Mouse (Mus musculus): ENCODE results near the gene Asic5.

DNA sequence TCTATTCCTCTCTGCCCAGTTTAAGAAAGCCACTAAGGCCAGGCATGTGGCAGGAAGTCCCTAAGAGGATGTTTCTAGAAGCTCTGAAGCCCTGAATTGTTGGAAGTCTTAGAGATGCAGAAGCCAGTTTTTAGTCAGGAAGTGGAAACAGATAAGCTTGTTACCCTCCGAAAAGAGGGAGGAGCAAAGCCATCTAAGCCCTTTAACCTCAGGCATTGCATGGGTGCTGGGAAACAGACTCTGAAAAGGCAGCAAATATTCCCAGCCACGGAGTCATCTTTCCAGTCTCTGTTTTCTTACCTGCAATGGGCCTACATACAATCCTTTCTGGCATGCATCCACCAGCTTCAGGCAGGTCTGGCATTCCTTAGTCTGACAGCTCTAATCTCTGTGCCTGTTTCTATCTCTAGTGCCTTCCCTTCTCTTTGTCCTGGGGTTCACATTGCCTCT, 7.6 kb downstream of the Asic5 start:
- TF ChIP-seq ZKSCAN1 (IDR thresholded peaks at IDR 0.05; ENCODE audit: borderline replicate concordance, low read depth, low read length) (no peak), CTCF (conservative IDR thresholded peaks at IDR 0.05 in 1 of 2, IDR thresholded peaks at IDR 0.05 in 1 of 2; ENCODE audit: low read depth in 2 of 2, low read length in 2 of 2) (no peak), POLR2A (IDR thresholded peaks at IDR 0.05; ENCODE audit: low read depth, low read length) (no peak), POLR2AphosphoS2 (IDR thresholded peaks at IDR 0.05; ENCODE audit: low read depth, low read length) (no peak), USF2 (conservative IDR thresholded peaks at IDR 0.05; ENCODE audit: low read depth, low read length) (no peak)

Measured in CH12.LX (cell line).